Mouse (Mus musculus) heart, embryonic 11.5 days (tissue): ENCODE results near the gene Cdc42se1. TPM values are rescaled to one million over a fixed set of nuclear protein-coding genes. Genes with fewer than 3 reads are reported as not detected.
"Not testable (repeated sequence)": the region's sequence is repeated elsewhere in the genome, so short reads cannot be mapped to it uniquely, and the experiment has no call there.

Experiments used
- ATAC-seq: fragments of 200-750 bp; cut with Nextera tagmentation; replicated peaks from 2 replicates; pipeline ENCODE4 v1.8.0; 2017; ENCODE audit warnings: moderate library complexity; ENCODE audit not compliant: insufficient number of reproducible peaks, low FRiP score, low TSS enrichment
- H3K27ac ChIP-seq: fragments of 300-500 bp; sonication (generic); 2 replicates; pipeline ENCODE4 v1.5.1; 2014; ENCODE audit warnings: mild to moderate bottlenecking, low read depth, low read length
- H3K27me3 ChIP-seq: fragments of 300-500 bp; sonication (generic); 2 replicates; pipeline ENCODE4 v1.6.1; 2014; ENCODE audit warnings: mild to moderate bottlenecking, low read length, mixed read lengths; ENCODE audit not compliant: control insufficient read depth, insufficient read depth
- H3K36me3 ChIP-seq: fragments of 300-500 bp; sonication (generic); 2 replicates; pipeline ENCODE4 v1.6.1; 2014; ENCODE audit warnings: mild to moderate bottlenecking, low read length, moderate library complexity, mixed read lengths; ENCODE audit not compliant: control insufficient read depth, insufficient read depth
- H3K4me1 ChIP-seq: fragments of 300-500 bp; sonication (generic); 2 replicates; pipeline ENCODE4 v1.6.1; 2014; ENCODE audit warnings: low read length; ENCODE audit not compliant: control insufficient read depth, insufficient read depth
- H3K4me2 ChIP-seq: fragments of 300-500 bp; sonication (generic); 2 replicates; pipeline ENCODE4 v1.6.1; 2014; ENCODE audit warnings: mild to moderate bottlenecking, moderate library complexity
- H3K4me3 ChIP-seq: fragments of 300-500 bp; sonication (generic); 2 replicates; pipeline ENCODE4 v1.5.1; 2014; ENCODE audit warnings: low read depth, low read length
- H3K9ac ChIP-seq: fragments of 300-500 bp; sonication (generic); 2 replicates; pipeline ENCODE4 v1.6.1; 2014; ENCODE audit warnings: mild to moderate bottlenecking, low read depth, low read length, moderate library complexity
- H3K9me3 ChIP-seq: fragments of 300-500 bp; sonication (generic); replicated peaks from 2 replicates; pipeline ENCODE4 v1.6.1; 2016; ENCODE audit warnings: low read length; ENCODE audit not compliant: control insufficient read depth
- WGBS: fragments of 180-500 bp; shearing (Covaris S2); extraction: QIAGEN DNeasy Blood & Tissue Kit; methylation state at CpG from one replicate; pipeline ENCODE4 v1.1.7; 2014; ENCODE audit not compliant: insufficient replicate concordance; 5-methylcytosine and 5-hydroxymethylcytosine counted together
- polyA plus RNA-seq: library from polyadenylated mRNA; unstranded; fragments of >200 nt; fragmentation: Nextera tagmentation; extraction: Ambion mirVana; gene quantifications from 2 replicates; pipeline ENCODE4 v1.2.1, GENCODE M21; 2014

The Cdc42se1 gene
- polyA plus RNA-seq, 1 experiment from 2014 or later = 62.3 TPM

- no peak overlapping the region for H3K4me2 ChIP-seq
- no peaks in the 10 kb centered on the region for H3K27me3 ChIP-seq
- WGBS = 88% methylated on average over 2 of the region's 2 CpGs
- no peaks in the 10 kb centered on the region for H3K4me1 ChIP-seq
- H3K4me3 ChIP-seq = no peak overlapping the region
- H3K27ac ChIP-seq = no peak overlapping the region
- H3K9ac ChIP-seq = no peak overlapping the region
- H3K9me3 ChIP-seq = no peaks in the 10 kb centered on the region
- H3K36me3 ChIP-seq = peaks cover 15% of the 10 kb centered on the region
- ATAC-seq = no peak
Measured at GRCm38 (mm10) chr3:95195772-95196171, 32.8 kb upstream of the Cdc42se1 start.

- no peaks in the 10 kb centered on the region for H3K9me3 ChIP-seq
- WGBS = 75% methylated on average over 1 of the region's 1 CpGs
- H3K36me3 ChIP-seq = peaks cover 29% of the 10 kb centered on the region
- H3K9ac ChIP-seq = no peak overlapping the region
- ATAC-seq = no peak
- no peaks in the 10 kb centered on the region for H3K27me3 ChIP-seq
- H3K4me3 ChIP-seq = no peak overlapping the region
- no peak overlapping the region for H3K27ac ChIP-seq
- H3K4me2 ChIP-seq = no peak overlapping the region
- H3K4me1 ChIP-seq = no peaks in the 10 kb centered on the region
Measured at GRCm38 (mm10) chr3:95199101-95199500, 29.4 kb upstream of the Cdc42se1 start.

- no peaks in the 10 kb centered on the region for H3K9me3 ChIP-seq
- no peak overlapping the region for H3K27ac ChIP-seq
- H3K36me3 ChIP-seq = peaks cover 29% of the 10 kb centered on the region
- H3K27me3 ChIP-seq = no peaks in the 10 kb centered on the region
- no peak overlapping the region for H3K9ac ChIP-seq
- H3K4me1 ChIP-seq = no peaks in the 10 kb centered on the region
- H3K4me2 ChIP-seq = no peak overlapping the region
- H3K4me3 ChIP-seq = no peak overlapping the region
- 89% methylated on average over 7 of the region's 7 CpGs for WGBS
- ATAC-seq = no peak
Measured at GRCm38 (mm10) chr3:95200132-95200531, 28.4 kb upstream of the Cdc42se1 start.

DNA sequence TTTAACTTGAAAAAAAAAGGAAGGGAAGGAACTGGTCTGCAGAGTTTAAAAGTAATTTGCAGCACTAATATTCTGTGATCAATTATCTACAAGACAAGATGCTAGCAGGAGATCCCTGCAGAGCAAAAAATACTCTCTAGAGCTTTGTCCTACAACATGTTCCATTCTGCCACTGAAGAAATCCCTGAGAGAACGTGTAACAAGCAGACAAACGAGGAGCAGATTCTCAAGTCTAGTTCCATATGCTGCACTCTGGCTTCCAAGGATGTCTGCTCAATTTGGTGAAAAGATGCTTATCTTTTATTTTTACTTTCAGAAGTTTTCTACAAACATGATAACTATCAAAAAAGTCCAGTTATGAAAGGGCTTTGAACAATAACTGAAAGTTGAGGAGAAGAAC is 28.0 kb upstream of the Cdc42se1 start:
- no peak for ATAC-seq
- no peak overlapping the region for H3K4me3 ChIP-seq
- H3K27me3 ChIP-seq = no peaks in the 10 kb centered on the region
- no peak overlapping the region for H3K9ac ChIP-seq
- no peaks in the 10 kb centered on the region for H3K9me3 ChIP-seq
- H3K36me3 ChIP-seq = peaks cover 29% of the 10 kb centered on the region
- WGBS = 88% methylated on average over 2 of the region's 2 CpGs
- no peaks in the 10 kb centered on the region for H3K4me1 ChIP-seq
- no peak overlapping the region for H3K27ac ChIP-seq
- H3K4me2 ChIP-seq = no peak overlapping the region

DNA sequence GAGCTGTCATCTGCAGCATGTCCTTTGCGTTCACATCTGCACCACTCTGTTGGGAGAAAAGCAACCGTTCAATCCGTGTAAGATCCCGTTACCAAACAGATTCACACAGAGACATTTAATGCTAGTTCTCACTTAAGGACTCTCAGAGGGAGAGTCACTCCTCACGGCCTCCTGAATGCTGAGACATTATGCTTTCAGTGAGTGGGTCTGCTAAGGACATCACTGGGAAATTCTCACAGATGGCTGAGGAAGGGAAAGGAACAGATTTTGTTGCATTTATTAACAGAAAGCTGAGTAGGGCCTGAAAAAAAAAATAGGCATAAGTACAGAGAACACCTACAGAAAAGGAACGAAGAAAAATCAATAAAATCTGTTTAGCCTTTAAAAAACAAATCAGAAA is 24.7 kb upstream of the Cdc42se1 start:
- Histone ChIP-seq H3K4me1 (no peaks in the 10 kb centered on the region), H3K27ac (no peak overlapping the region), H3K4me2 (no peak overlapping the region), H3K36me3 (peaks cover 42% of the 10 kb centered on the region), H3K27me3 (no peaks in the 10 kb centered on the region), H3K9ac (no peak overlapping the region), H3K9me3 (no peaks in the 10 kb centered on the region), H3K4me3 (no peak overlapping the region)
- WGBS = 84% methylated on average over 6 of the region's 6 CpGs
- no peak for ATAC-seq

DNA sequence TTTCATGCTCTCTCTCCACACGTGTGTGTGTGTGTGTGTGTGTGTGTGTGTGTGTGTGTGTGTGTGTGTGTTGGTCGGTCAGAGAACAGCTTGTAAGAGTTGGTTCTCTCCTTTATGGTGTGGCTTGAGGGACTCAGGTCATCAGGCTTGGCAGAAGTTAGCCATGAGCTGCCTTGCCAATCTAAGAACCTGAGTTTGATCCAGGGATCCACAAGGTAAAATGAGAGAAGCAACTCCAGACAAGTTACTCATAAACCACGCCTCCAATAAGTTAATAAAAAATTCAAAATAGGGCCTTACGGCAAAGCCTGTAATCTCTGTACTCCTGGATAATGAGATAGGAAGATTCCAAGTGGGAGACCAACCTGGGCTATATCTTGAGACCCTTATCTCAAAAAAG is 20.2 kb upstream of the Cdc42se1 start:
- ATAC-seq = no peak
- WGBS = 88% methylated on average over 4 of the region's 4 CpGs
- no peaks in the 10 kb centered on the region for H3K9me3 ChIP-seq
- H3K27me3 ChIP-seq = no peaks in the 10 kb centered on the region
- H3K9ac ChIP-seq = no peak overlapping the region
- H3K27ac ChIP-seq = no peak overlapping the region
- H3K4me1 ChIP-seq = no peaks in the 10 kb centered on the region
- no peak overlapping the region for H3K4me2 ChIP-seq
- H3K36me3 ChIP-seq = peaks cover 22% of the 10 kb centered on the region
- H3K4me3 ChIP-seq = no peak overlapping the region

DNA sequence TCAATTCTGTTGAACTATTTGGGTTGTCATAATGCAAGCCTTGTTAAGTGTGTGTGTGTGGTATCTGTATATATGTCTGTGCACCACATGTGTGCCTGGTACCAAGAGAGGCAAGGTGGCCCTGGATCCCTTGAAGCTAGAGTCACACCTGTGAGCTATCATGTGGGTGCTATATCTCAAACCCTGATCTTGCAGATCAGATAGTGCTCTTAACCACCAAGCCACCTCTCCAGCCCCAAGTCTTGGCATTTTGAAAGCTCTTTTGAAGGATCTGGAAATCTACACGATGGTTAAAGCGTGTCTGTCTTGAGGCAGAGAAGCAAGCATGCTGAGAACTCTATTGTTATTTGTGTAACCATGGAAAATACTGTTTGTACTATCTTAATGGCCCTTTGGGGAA is 17.9 kb upstream of the Cdc42se1 start:
- H3K9ac ChIP-seq = no peak overlapping the region
- no peak overlapping the region for H3K27ac ChIP-seq
- H3K36me3 ChIP-seq = peaks cover 22% of the 10 kb centered on the region
- no peaks in the 10 kb centered on the region for H3K9me3 ChIP-seq
- H3K4me1 ChIP-seq = no peaks in the 10 kb centered on the region
- H3K27me3 ChIP-seq = no peaks in the 10 kb centered on the region
- ATAC-seq = no peak
- no peak overlapping the region for H3K4me3 ChIP-seq
- WGBS = 91% methylated on average over 2 of the region's 2 CpGs
- H3K4me2 ChIP-seq = no peak overlapping the region

DNA sequence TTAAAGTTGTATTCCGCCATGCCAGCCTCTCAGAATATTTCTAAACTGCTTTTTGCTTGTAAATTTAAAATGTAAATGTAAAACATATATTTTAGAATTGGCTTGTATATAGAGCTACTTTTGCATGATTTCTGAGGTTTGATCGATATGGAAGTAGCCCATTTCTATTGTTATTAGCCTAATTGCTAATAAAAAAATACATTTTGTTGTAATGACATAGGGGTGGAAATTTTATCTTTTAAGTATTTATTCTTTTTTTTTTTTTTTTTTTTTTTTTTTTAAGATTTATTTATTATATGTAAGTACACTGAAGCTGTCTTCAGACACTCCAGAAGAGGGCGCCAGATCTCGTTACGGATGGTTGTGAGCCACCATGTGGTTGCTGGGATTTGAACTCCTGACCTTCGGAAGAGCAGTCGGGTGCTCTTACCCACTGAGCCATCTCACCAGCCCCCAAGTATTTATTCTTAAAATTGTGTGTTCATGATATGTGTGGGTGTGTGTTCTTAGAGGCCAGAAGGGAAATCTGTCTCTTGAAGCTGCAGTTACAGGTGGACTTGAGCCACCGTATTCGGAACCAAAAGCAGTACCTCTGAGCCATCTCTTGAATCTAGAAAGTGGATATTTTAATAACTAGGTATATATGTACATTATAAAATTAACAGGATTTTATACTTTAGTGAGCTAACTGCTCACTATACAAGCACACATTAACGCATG is 15.5 kb upstream of the Cdc42se1 start:
- not testable (repeated sequence) for H3K9me3 ChIP-seq, H3K4me3 ChIP-seq, ATAC-seq, H3K4me2 ChIP-seq, H3K27ac ChIP-seq, H3K4me1 ChIP-seq, H3K27me3 ChIP-seq, H3K36me3 ChIP-seq, H3K9ac ChIP-seq
- 86% methylated on average over 8 of the region's 10 CpGs for WGBS

- WGBS = 96% methylated on average over 1 of the region's 1 CpGs
- H3K36me3 ChIP-seq = peaks cover 7% of the 10 kb centered on the region; the same call in 1 of the 2 replicates
- no peaks in the 10 kb centered on the region for H3K4me1 ChIP-seq
- H3K27ac ChIP-seq = no peak overlapping the region
- H3K4me3 ChIP-seq = no peak overlapping the region
- no peak overlapping the region for H3K4me2 ChIP-seq
- H3K9me3 ChIP-seq = no peaks in the 10 kb centered on the region
- H3K9ac ChIP-seq = no peak overlapping the region
- no peaks in the 10 kb centered on the region for H3K27me3 ChIP-seq
- no peak for ATAC-seq
Measured at GRCm38 (mm10) chr3:95213609-95213975, 14.9 kb upstream of the Cdc42se1 start.
